Mouse (Mus musculus) embryonic fibroblast, embryonic 13.5 days (primary cell): ENCODE results near the gene Slc5a10.

Experiments
- CTCF ChIP-seq: IDR thresholded peaks from 2 replicates; pipeline ENCODE4 v1.5.1; 2011; ENCODE audit warnings: mild to moderate bottlenecking, control low read depth, low read length, moderate library complexity, borderline replicate concordance; ENCODE audit not compliant: insufficient read depth
- POLR2A ChIP-seq: IDR thresholded peaks from 2 replicates; pipeline ENCODE4 v1.6.1; 2011; ENCODE audit warnings: low read depth, mild to moderate bottlenecking, control low read depth, low read length, moderate library complexity

DNA sequence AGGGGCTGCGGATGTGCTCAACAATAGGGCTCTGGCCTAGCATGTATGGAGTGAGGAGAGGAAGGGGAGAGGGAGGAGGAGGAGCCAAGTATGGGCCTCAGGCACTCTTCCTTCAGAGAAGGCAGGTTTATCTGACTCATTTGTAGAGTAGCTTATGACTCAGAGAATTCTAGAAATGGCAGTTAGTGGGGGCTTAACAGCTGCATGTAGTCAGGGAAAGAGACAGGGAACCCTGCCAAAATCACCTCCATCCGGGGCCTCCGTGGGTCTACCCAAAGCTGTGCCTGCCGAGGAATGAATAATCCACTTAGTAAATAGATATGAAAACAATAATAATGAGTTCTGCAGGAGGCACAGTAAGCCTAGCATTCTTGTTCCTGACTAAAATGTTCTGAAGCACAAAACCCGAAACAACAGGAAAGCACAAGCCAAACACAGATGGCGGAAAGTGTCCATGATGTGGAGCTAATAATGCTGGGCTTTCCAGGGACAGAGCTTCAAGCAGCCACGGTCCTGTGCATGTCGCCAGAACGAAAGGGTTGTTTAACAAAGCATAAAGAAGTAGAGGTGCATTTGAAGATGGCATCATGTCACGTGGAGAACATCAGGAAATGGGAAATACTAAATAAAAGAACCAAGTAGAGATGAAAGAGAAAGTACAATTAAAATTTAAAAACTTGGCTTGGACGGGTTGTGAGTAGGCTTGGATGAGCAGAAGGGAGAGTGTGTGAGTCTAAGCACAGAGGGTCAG, 75.9 kb downstream of the Slc5a10 start:
- no peak for TF ChIP-seq POLR2A
- TF ChIP-seq CTCF, result no peak
